Mouse (Mus musculus) yolk sac, embryonic 10.5 days (tissue): ENCODE results near the gene Ctsll3.
A peak's percentile ranks its signal among the peaks of the same experiment; 100 is the strongest.

ENCODE experiments used
- DNase-seq: peaks from one replicate; pipeline ENCODE4 v3.0.0-alpha.2; 2017; ENCODE audit warnings: low spot score

Ctsll3 gene

GRCm38 (mm10) chr13:60802749-60803148 is at the start of gene Ctsll3:
Gene Ctsll3 (minus strand): TSS chr13:60802849.
- DNase-seq: no peak

- DNase-seq: no peak
Measured at GRCm38 (mm10) chr13:60848241-60849120, 45.8 kb upstream of the Ctsll3 start.

GRCm38 (mm10) chr13:60843153-60843552 is 40.5 kb upstream of the Ctsll3 start:
- no peak for DNase-seq

GRCm38 (mm10) chr13:60842703-60843102 is 40.1 kb upstream of the Ctsll3 start:
- DNase-seq: no peak

- no peak for DNase-seq
Measured at GRCm38 (mm10) chr13:60839353-60839902, 36.8 kb upstream of the Ctsll3 start.

- DNase-seq: no peak
Measured at GRCm38 (mm10) chr13:60826052-60826451, 23.4 kb upstream of the Ctsll3 start.

GRCm38 (mm10) chr13:60820486-60821175 is 18.0 kb upstream of the Ctsll3 start:
- DNase-seq: no peak

- DNase-seq: peak; percentile 6
Measured at GRCm38 (mm10) chr13:60819469-60819868, 16.8 kb upstream of the Ctsll3 start.

- no peak for DNase-seq
Measured at GRCm38 (mm10) chr13:60813722-60814121, 11.1 kb upstream of the Ctsll3 start.

- DNase-seq: no peak
Measured at GRCm38 (mm10) chr13:60812768-60813167, 10.1 kb upstream of the Ctsll3 start.

GRCm38 (mm10) chr13:60809690-60810089 is 7.0 kb upstream of the Ctsll3 start:
- DNase-seq: no peak

- no peak for DNase-seq
Measured at GRCm38 (mm10) chr13:60789466-60789865, 13.2 kb downstream of the Ctsll3 start.

- no peak for DNase-seq
Measured at GRCm38 (mm10) chr13:60786264-60786663, 16.4 kb downstream of the Ctsll3 start, which contains the start of gene BC051665. Gene BC051665 (minus strand): TSS chr13:60786364.

GRCm38 (mm10) chr13:60783301-60783700 is 19.3 kb downstream of the Ctsll3 start:
- no peak for DNase-seq

- DNase-seq: no peak
Measured at GRCm38 (mm10) chr13:60780534-60780933, 22.1 kb downstream of the Ctsll3 start.

- no peak for DNase-seq
Measured at GRCm38 (mm10) chr13:60761161-60761560, 41.5 kb downstream of the Ctsll3 start.

GRCm38 (mm10) chr13:60760392-60760791 is 42.3 kb downstream of the Ctsll3 start:
- DNase-seq: no peak

- no peak for DNase-seq
Measured at GRCm38 (mm10) chr13:60759136-60759535, 43.5 kb downstream of the Ctsll3 start.

- no peak for DNase-seq
Measured at GRCm38 (mm10) chr13:60757292-60757691, 45.4 kb downstream of the Ctsll3 start.

GRCm38 (mm10) chr13:60755251-60755650 is 47.4 kb downstream of the Ctsll3 start:
- DNase-seq: no peak

- DNase-seq: no peak
Measured at GRCm38 (mm10) chr13:60753216-60753615, 49.4 kb downstream of the Ctsll3 start.

GRCm38 (mm10) chr13:60750930-60751329 is 51.7 kb downstream of the Ctsll3 start:
- no peak for DNase-seq

GRCm38 (mm10) chr13:60748556-60748955 is 54.1 kb downstream of the Ctsll3 start:
- DNase-seq: no peak
